Mouse (Mus musculus) lung, adult 2 months (tissue): ENCODE data around the gene Gm20388. TPM values are rescaled to one million over a fixed set of nuclear protein-coding genes. Genes with fewer than 3 reads are reported as not detected.

Source experiments
- DNase-seq: peaks from one replicate; pipeline ENCODE4 v3.0.0; 2022
- H3K4me1 ChIP-seq: fragments of 200-500 bp; 2 replicates; pipeline ENCODE4 v1.6.1; 2011; ENCODE audit warnings: low read length; ENCODE audit not compliant: control insufficient read depth, insufficient read depth
- H3K4me3 ChIP-seq: fragments of 200-500 bp; replicated peaks from 2 replicates; pipeline ENCODE3; 2011; ENCODE audit warnings: low read depth, mild to moderate bottlenecking, control low read depth, low read length; ENCODE audit errors: extremely low read depth
- CTCF ChIP-seq: fragments of 200-500 bp; IDR thresholded peaks from 2 replicates; pipeline ENCODE4 v1.5.1; 2011; ENCODE audit warnings: mild to moderate bottlenecking, low read length, control low read depth; ENCODE audit not compliant: insufficient read depth
- POLR2A ChIP-seq: fragments of 200-500 bp; IDR thresholded peaks from 2 replicates; pipeline ENCODE4 v1.6.1; 2011; ENCODE audit warnings: low read depth, mild to moderate bottlenecking, control low read depth, low read length, borderline replicate concordance; ENCODE audit errors: extremely low read depth
- WGBS: fragments of 180-500 bp; shearing (Covaris S2); methylation state at CpG from one replicate; pipeline ENCODE4 v1.1.7; 2018; 5-methylcytosine and 5-hydroxymethylcytosine counted together
- polyA plus RNA-seq: library from polyadenylated mRNA; depleted of rRNA; stranded (reverse); fragments of >200 nt; gene quantifications from 2 replicates; pipeline ENCODE4 v1.2.3, GENCODE M21; 2012

Gm20388 gene
- polyA plus RNA-seq, 1 experiment, result 67.8 TPM

GRCm38 (mm10) chr8:120373621-120374020, 463.0 kb downstream of the Gm20388 start:
- no peak for TF ChIP-seq POLR2A
- TF ChIP-seq CTCF, result no peak
- 77% methylated on average over 3 of the region's 3 CpGs for WGBS
- H3K4me1 ChIP-seq, result peaks cover 18% of the 10 kb centered on the region
- no peak overlapping the region for H3K4me3 ChIP-seq
- no peak for DNase-seq

DNA sequence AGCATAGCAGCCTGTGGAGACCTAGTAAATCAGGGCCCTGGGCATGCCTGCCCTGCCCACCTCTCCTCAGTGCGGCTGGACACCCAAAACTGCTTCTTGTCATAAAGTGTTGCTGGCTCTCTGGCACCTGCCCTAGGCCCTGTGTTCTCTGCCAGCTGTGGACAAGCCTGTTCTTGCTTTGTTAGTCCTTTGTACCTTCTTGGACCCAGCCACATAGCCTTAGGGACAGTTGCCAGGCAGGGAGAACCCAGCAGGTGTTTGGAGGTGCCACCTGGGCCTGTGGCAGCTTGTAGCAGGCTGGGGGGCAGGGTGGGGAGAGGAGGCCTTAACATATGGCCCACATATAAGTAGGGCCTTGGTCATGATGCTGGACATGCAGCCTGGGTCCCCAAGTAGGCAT, 463.4 kb downstream of the Gm20388 start:
- TF ChIP-seq POLR2A (no peak), CTCF (no peak)
- DNase-seq, result no peak
- Histone ChIP-seq H3K4me1 (peaks cover 17% of the 10 kb centered on the region), H3K4me3 (no peak overlapping the region)
- WGBS, result 90% methylated on average over 1 of the region's 1 CpGs

DNA sequence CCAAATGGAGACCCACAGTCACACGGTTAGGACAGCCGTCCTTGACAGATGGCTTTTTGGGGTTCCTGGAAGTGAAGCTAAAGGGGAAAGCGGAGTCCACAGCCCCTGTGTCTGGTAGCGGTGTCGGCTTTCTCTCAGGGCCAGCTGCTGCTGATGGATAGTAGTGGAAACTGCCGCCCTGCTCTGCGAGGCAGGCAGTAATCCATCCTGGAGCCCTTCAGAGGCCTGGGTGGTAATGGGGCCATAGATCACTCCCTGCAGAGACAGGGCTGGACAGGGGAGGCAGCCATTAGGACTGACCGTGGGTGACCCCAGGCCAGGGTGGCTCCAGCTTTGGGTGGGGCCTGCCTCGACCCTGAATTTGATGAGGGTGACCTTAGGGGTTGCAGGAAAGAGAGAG, 463.9 kb downstream of the Gm20388 start:
- DNase-seq, result no peak
- 68% methylated on average over 9 of the region's 9 CpGs for WGBS
- peaks cover 12% of the 10 kb centered on the region for H3K4me1 ChIP-seq
- TF ChIP-seq POLR2A (no peak), CTCF (no peak)
- no peak overlapping the region for H3K4me3 ChIP-seq

DNA sequence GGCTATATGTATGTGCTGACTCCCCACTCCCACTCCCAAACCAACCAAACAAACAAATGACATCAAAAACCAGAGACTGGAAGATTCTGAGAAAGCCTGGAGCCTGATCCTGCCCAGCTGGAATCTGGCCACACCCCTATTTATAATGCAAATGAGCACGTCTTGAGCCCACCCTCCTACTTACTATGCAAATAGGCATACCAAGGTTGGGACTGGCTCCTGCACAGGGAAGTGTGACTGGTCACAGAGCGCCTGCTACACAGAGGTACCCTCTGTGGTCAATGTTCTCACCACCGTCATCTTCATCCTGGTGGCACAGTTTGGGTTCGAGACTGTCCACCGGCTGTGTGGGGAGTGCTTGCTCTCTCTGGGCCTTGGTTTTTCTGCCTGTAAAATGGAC, 464.5 kb downstream of the Gm20388 start:
- no peak for DNase-seq
- peaks cover 9% of the 10 kb centered on the region for H3K4me1 ChIP-seq
- TF ChIP-seq POLR2A (no peak), CTCF (no peak)
- WGBS, result 61% methylated on average over 5 of the region's 5 CpGs
- no peak overlapping the region for H3K4me3 ChIP-seq

DNA sequence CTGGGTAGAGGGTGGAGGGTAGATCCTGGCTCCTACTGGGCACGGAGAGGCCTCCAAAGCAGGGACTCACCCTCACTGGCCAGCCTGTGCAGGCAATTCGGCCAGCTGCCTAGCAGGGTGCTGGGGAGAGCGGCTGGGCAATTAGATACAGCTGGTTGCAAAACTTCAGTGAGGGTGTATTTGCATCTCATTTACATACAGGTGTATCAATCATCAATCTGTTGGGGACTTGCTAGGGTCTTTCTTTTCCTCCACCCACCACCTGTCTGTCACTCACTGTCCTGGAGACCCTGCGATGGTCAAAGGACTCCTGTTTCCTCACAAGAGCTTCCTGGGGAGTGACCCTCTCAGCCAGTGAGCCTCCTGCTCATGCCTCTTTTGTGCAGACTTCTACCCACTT, 465.6 kb downstream of the Gm20388 start:
- 88% methylated on average over 4 of the region's 4 CpGs for WGBS
- Histone ChIP-seq H3K4me1 (peaks cover 7% of the 10 kb centered on the region), H3K4me3 (no peak overlapping the region)
- TF ChIP-seq CTCF (no peak), POLR2A (no peak)
- no peak for DNase-seq

- TF ChIP-seq CTCF, result no peak
- no peak for DNase-seq
- Histone ChIP-seq H3K4me1 (peaks cover 9% of the 10 kb centered on the region), H3K4me3 (no peak overlapping the region)
- 73% methylated on average over 22 of the region's 22 CpGs for WGBS
Measured at GRCm38 (mm10) chr8:120376847-120377802, 466.5 kb downstream of the Gm20388 start.

DNA sequence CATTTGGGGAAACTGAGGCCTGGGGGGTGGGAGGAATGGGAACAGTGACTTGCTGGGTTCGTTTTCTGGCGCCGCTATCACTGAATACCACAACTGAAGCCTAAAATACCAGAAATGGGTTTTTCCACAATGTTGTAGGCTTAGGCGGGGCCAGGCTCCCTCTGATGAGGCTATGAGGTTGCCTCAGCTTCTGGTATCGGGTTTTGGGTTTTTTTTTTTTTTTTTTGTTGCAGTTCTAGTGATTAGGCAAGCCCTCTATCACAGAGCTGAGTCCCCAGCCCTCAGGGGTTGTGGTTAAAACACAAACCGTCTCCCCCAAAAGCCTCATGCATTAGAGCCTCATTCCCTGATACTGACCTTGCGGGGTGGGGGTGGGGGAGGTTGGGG, 467.2 kb downstream of the Gm20388 start:
- TF ChIP-seq POLR2A, result no peak
- TF ChIP-seq CTCF, result no peak
- H3K4me1 ChIP-seq, result peaks cover 12% of the 10 kb centered on the region
- WGBS, result 69% methylated on average over 7 of the region's 7 CpGs
- H3K4me3 ChIP-seq, result no peak overlapping the region
- no peak for DNase-seq

- H3K4me1 ChIP-seq, result peaks cover 17% of the 10 kb centered on the region
- peak; percentile 67 for DNase-seq
Measured at GRCm38 (mm10) chr8:120378306-120378705, 467.7 kb downstream of the Gm20388 start.

DNA sequence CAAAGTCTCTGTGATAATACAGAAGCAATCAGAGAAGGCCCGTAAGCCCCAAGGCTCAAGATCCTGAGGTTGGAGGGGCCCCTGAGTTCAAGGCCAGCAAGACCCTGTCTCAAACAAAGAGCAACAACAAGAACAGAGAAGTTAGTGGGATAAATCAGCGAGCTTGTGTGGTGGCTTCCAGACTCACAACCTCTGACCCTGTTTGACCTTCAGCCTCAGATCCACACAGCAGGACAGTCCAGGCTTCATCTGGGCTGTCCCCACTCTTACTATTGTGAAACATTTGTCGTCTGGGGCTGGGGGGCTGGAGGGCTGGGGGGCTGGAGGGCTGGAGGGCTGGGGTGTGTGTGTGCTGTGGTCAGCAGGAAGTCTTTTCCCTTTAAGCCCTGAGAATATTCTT, 468.4 kb downstream of the Gm20388 start:
- H3K4me1 ChIP-seq, result peaks cover 24% of the 10 kb centered on the region
- H3K4me3 ChIP-seq, result no peak overlapping the region
- TF ChIP-seq CTCF, result no peak
- TF ChIP-seq POLR2A, result no peak
- no peak for DNase-seq
- 65% methylated on average over 3 of the region's 3 CpGs for whole genome bisulfite sequencing

More at GRCm38 (mm10) chr8:120378306-120378705, 467.7 kb downstream of the Gm20388 start:
- no peak overlapping the region for H3K4me3 ChIP-seq
- WGBS, result 35% methylated on average over 16 of the region's 16 CpGs
- TF ChIP-seq CTCF (no peak), POLR2A (no peak)

DNA sequence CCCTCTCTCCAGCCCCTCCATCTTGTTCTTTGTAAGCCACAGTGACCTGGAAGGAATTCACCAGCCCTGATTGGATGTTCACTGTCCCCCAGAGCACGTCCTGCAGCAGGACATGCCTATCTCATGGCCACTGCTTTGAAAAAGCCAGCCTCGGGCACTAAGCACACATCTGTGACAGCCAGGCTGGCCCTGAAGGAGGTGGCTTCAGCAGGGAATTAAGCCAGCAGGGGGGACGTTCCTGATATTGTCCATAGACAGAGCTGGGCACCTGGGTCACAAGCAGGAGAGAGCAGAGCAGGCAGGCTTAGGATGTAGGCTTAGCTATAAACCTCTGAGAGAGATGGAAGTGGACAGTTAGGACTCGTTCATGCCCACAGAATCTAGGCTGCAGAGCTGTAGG, 471.2 kb downstream of the Gm20388 start:
- WGBS, result 58% methylated on average over 4 of the region's 4 CpGs
- no peak for TF ChIP-seq CTCF
- no peak for TF ChIP-seq POLR2A

More for the DNA sequence above, 471.2 kb downstream of the Gm20388 start:
- H3K4me3 ChIP-seq, result no peak overlapping the region
- H3K4me1 ChIP-seq, result peaks cover 24% of the 10 kb centered on the region
- no peak for DNase-seq
